Mouse (Mus musculus): ENCODE results near the gene Rhox7a. TPM values are rescaled to one million over a fixed set of nuclear protein-coding genes. Genes with fewer than 3 reads are reported as not detected.

Rhox7a gene
- total and polyA plus RNA-seq, 2 experiments from 2014 or later: not detected

- 85% methylated on average over 2 of the region's 2 CpGs for WGBS
- Histone ChIP-seq H3K9me3 (replicated peaks; ENCODE audit: control insufficient read depth, low read length) (no peaks in the 10 kb centered on the region), H3K4me1 (ENCODE audit: control insufficient read depth, insufficient read depth) (no peaks in the 10 kb centered on the region)
Measured at GRCm38 (mm10) chrX:37871641-37872040, 40.2 kb downstream of the Rhox7a start.

GRCm38 (mm10) chrX:37878844-37879243, 47.4 kb downstream of the Rhox7a start, which contains the start of gene Rhox8:
TSS of gene Rhox8 (minus strand) at chrX:37878944.
- Histone ChIP-seq H3K27ac (ENCODE audit: low read depth) (no peak within 1 kb of the TSS), H3K9me3 (replicated peaks; ENCODE audit: control insufficient read depth, low read length) (no peaks in the 10 kb centered on the region), H3K9ac (replicated peaks; ENCODE audit: low read depth, low read length) (no peak within 1 kb of the TSS), H3K27me3 (ENCODE audit: control insufficient read depth, insufficient read depth, low read length) (no peaks in the 10 kb centered on the region), H3K36me3 (replicated peaks; ENCODE audit: control insufficient read depth, insufficient read depth, low read length) (no peaks in the 10 kb centered on the region), H3K4me1 (ENCODE audit: control insufficient read depth, insufficient read depth) (no peaks in the 10 kb centered on the region), H3K4me3 (ENCODE audit: low read depth, low read length) (no peak within 1 kb of the TSS), H3K4me2 (ENCODE audit: low read depth, low read length) (no peak within 1 kb of the TSS)
- 70% methylated on average over 4 of the region's 4 CpGs for WGBS
- ATAC-seq (ENCODE audit: insufficient read depth, low read depth) (no peak), DNase-seq (ENCODE audit: low spot score) (no peak)
- TF ChIP-seq CTCF (IDR thresholded peaks at IDR 0.05; ENCODE audit: low read depth) (no peak), EP300 (IDR thresholded peaks at IDR 0.05; ENCODE audit: low read depth) (no peak)

More at GRCm38 (mm10) chrX:37871641-37872040, 40.2 kb downstream of the Rhox7a start:
- Histone ChIP-seq H3K27me3 (ENCODE audit: control insufficient read depth, insufficient read depth, low read length) (no peaks in the 10 kb centered on the region), H3K4me2 (ENCODE audit: low read depth, low read length) (no peak overlapping the region), H3K4me3 (ENCODE audit: low read depth, low read length) (no peak overlapping the region), H3K9ac (replicated peaks; ENCODE audit: low read depth, low read length) (no peak overlapping the region), H3K36me3 (replicated peaks; ENCODE audit: control insufficient read depth, insufficient read depth, low read length) (no peaks in the 10 kb centered on the region), H3K27ac (ENCODE audit: low read depth) (no peak overlapping the region)
- no peak for ATAC-seq (ENCODE audit: insufficient read depth, low read depth)
- DNase-seq (ENCODE audit: low spot score): no peak
- no peak for TF ChIP-seq CTCF (IDR thresholded peaks at IDR 0.05; ENCODE audit: low read depth)
- no peak for TF ChIP-seq EP300 (IDR thresholded peaks at IDR 0.05; ENCODE audit: low read depth)

Other genes with a start within 250 kb of the Rhox7a start
- gene Rhox4f, start 224.0 kb upstream of the Rhox7a start, total RNA-seq (2014; rRNA removed; ENCODE audit: low replicate concordance): not detected in 2 replicates
- not detected in 2 replicates for gene Rhox4f, start 224.0 kb upstream of the Rhox7a start, polyA plus RNA-seq (2015; fragmentation: Nextera tagmentation; extraction: Ambion mirVana)
- not detected in 2 replicates for gene Rhox3g, start 203.1 kb upstream of the Rhox7a start, total RNA-seq (2014; rRNA removed; ENCODE audit: low replicate concordance)
- not detected in 2 replicates for gene Rhox3g, start 203.1 kb upstream of the Rhox7a start, polyA plus RNA-seq (2015; fragmentation: Nextera tagmentation; extraction: Ambion mirVana)
- not detected in 2 replicates for gene Rhox2g, start 188.2 kb upstream of the Rhox7a start, total RNA-seq (2014; rRNA removed; ENCODE audit: low replicate concordance)
- gene Rhox2g, start 188.2 kb upstream of the Rhox7a start, polyA plus RNA-seq (2015; fragmentation: Nextera tagmentation; extraction: Ambion mirVana): not detected in 2 replicates
- gene Rhox4g, start 180.4 kb upstream of the Rhox7a start, total RNA-seq (2014; rRNA removed; ENCODE audit: low replicate concordance): not detected in 2 replicates
- not detected in 2 replicates for gene Rhox4g, start 180.4 kb upstream of the Rhox7a start, polyA plus RNA-seq (2015; fragmentation: Nextera tagmentation; extraction: Ambion mirVana)
- gene Rhox3h, start 162.9 kb upstream of the Rhox7a start, total RNA-seq (2014; rRNA removed; ENCODE audit: low replicate concordance): not detected in 2 replicates
- gene Rhox3h, start 162.9 kb upstream of the Rhox7a start, polyA plus RNA-seq (2015; fragmentation: Nextera tagmentation; extraction: Ambion mirVana): not detected in 2 replicates
- gene Rhox2h, start 158.4 kb upstream of the Rhox7a start, total RNA-seq (2014; rRNA removed; ENCODE audit: low replicate concordance): not detected in 2 replicates
- not detected in 2 replicates for gene Rhox2h, start 158.4 kb upstream of the Rhox7a start, polyA plus RNA-seq (2015; fragmentation: Nextera tagmentation; extraction: Ambion mirVana)
- gene Rhox5, start 26.8 kb upstream of the Rhox7a start, total RNA-seq (2014; rRNA removed; ENCODE audit: low replicate concordance): 0.54 TPM in 1 of 2 replicates, not detected in the other
- gene Rhox5, start 26.8 kb upstream of the Rhox7a start, polyA plus RNA-seq (2015; fragmentation: Nextera tagmentation; extraction: Ambion mirVana): 8.0 and 8.4 TPM in 2 replicates
- gene Rhox6, start 4.8 kb upstream of the Rhox7a start, total RNA-seq (2014; rRNA removed; ENCODE audit: low replicate concordance): not detected in 2 replicates
- gene Rhox6, start 4.8 kb upstream of the Rhox7a start, polyA plus RNA-seq (2015; fragmentation: Nextera tagmentation; extraction: Ambion mirVana): not detected in 2 replicates
- gene Rhox8, start 47.3 kb downstream of the Rhox7a start, total RNA-seq (2014; rRNA removed; ENCODE audit: low replicate concordance): not detected in 2 replicates
- 0.12 TPM in 1 of 2 replicates, not detected in the other for gene Rhox8, start 47.3 kb downstream of the Rhox7a start, polyA plus RNA-seq (2015; fragmentation: Nextera tagmentation; extraction: Ambion mirVana)
- not detected in 2 replicates for gene Rhox7b, start 65.5 kb downstream of the Rhox7a start, total RNA-seq (2014; rRNA removed; ENCODE audit: low replicate concordance)
- not detected in 2 replicates for gene Rhox7b, start 65.5 kb downstream of the Rhox7a start, polyA plus RNA-seq (2015; fragmentation: Nextera tagmentation; extraction: Ambion mirVana)
- not detected in 2 replicates for gene Rhox9, start 70.1 kb downstream of the Rhox7a start, total RNA-seq (2014; rRNA removed; ENCODE audit: low replicate concordance)
- gene Rhox9, start 70.1 kb downstream of the Rhox7a start, polyA plus RNA-seq (2015; fragmentation: Nextera tagmentation; extraction: Ambion mirVana): not detected in 2 replicates
- gene Btg1-ps1, start 187.1 kb downstream of the Rhox7a start, total RNA-seq (2014; rRNA removed; ENCODE audit: low replicate concordance): not detected in 2 replicates
- not detected in 2 replicates for gene Btg1-ps1, start 187.1 kb downstream of the Rhox7a start, polyA plus RNA-seq (2015; fragmentation: Nextera tagmentation; extraction: Ambion mirVana)
- gene Btg1-ps2, start 211.4 kb downstream of the Rhox7a start, total RNA-seq (2014; rRNA removed; ENCODE audit: low replicate concordance): not detected in 2 replicates
- not detected in 2 replicates for gene Btg1-ps2, start 211.4 kb downstream of the Rhox7a start, polyA plus RNA-seq (2015; fragmentation: Nextera tagmentation; extraction: Ambion mirVana)
- not detected in 2 replicates for gene Rhox10, start 234.8 kb downstream of the Rhox7a start, total RNA-seq (2014; rRNA removed; ENCODE audit: low replicate concordance)
- gene Rhox10, start 234.8 kb downstream of the Rhox7a start, polyA plus RNA-seq (2015; fragmentation: Nextera tagmentation; extraction: Ambion mirVana): not detected in 2 replicates

Data from heart, postnatal 0 days (tissue).